In the genomic region with DNA sequence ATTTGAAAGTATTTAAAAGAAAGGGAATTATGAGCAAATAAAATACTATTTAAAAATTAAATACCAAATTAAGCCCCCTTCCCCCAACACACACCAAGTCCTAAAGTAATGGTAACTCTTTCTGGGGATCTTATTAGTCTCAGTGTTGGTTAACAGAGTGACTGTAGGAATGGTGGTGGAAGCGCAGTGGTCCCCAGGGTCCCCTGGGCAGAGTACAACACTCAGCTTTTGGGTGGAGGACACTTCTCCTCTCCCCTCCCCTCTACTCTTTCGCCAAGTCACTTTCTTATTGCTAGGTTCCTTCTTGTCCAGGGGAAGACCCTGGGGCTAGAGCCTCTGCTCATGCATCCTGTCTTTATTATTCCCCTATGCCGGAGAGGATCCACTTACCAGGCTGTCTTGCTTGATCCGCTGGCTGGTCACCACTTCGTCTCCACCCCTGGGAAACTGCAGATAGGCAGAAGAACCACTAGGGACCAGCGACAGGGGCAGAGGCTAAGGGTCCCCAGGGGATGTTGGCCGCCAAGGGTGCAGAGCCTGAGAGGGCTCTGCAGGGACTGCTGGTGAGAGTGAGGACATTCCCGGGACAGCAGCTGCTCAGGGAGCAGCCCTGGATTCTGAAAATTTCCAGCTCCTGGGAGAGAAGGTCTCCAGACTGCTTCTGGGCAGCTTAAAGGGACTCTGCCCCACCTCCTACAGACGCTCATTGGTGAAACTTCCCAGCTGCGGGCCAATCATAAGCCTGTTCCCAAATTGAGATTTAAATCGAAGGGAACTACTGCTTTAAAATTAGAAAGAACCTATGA, we compare ENCODE assay signal across 9 mouse cellular contexts.
DNase-seq lines count a peak whose midpoint lies in the region; ATAC-seq and TF ChIP-seq lines count a peak whose summit lies in the region.
"Had no signal": no experiment of that assay in that cellular context is flagged by ENCODE, and none has a peak within 500 bp of the region (broad histone marks: within the 10 kb centered on the region; RNA-seq: fewer than 3 reads in every experiment).

No protein-coding gene starts in this region.

- H3K27me3 ChIP-seq in hindbrain, embryonic 14.5 days (ENCODE audit: control insufficient read depth, insufficient read depth, low read length) = no peaks in the 10 kb centered on the region
- no peaks in the 10 kb centered on the region for H3K27me3 ChIP-seq in lung, postnatal 0 days (replicated peaks; ENCODE audit: insufficient read depth, low read length)

- peak overlapping the region; percentile 46 for H3K4me3 ChIP-seq in cortical plate, adult 2 months (ENCODE audit: insufficient read depth, low read length)
- peak overlapping the region; percentile 20 for H3K4me3 ChIP-seq in hindbrain, embryonic 14.5 days (replicated peaks; ENCODE audit: low read length)
- H3K4me3 ChIP-seq in lung, postnatal 0 days (ENCODE audit: low read depth, low read length) = peak overlapping the region; percentile 27

- peak; percentile 13 for DNase-seq in ES-CJ7 (ENCODE audit: low read depth, low spot score)
- peak; percentile 40 for DNase-seq in gastrocnemius, adult 18-20 months (ENCODE audit: low spot score)
- no peak for DNase-seq in hindbrain, embryonic 14.5 days (ENCODE audit: low spot score)
- peak; percentile 60 for DNase-seq in left cerebral cortex, adult 11 months (ENCODE audit: low spot score)
- DNase-seq in lung, postnatal 0 days (ENCODE audit: low spot score) = peak; percentile 73
- peak; percentile 87 for DNase-seq in right cerebral cortex, adult 18-20 months
- no peak for DNase-seq in thymus, postnatal 10 days (ENCODE audit: low spot score in 2 of 2)

- H3K4me1 ChIP-seq in cortical plate, adult 2 months (ENCODE audit: control insufficient read depth, insufficient read depth, low read length) = no peaks in the 10 kb centered on the region
- H3K4me1 ChIP-seq in hindbrain, embryonic 14.5 days (replicated peaks; ENCODE audit: control insufficient read depth, insufficient read depth, low read length) = peaks cover 18% of the 10 kb centered on the region
- peaks cover 2% of the 10 kb centered on the region for H3K4me1 ChIP-seq in lung, postnatal 0 days (ENCODE audit: insufficient read depth, low read depth, low read length)

- H3K9ac ChIP-seq in hindbrain, embryonic 14.5 days = 0 out of 2 replicates have a peak overlapping the region, but pooled peaks have one; percentile 20
- H3K9ac ChIP-seq in lung, postnatal 0 days (replicated peaks; ENCODE audit: low read depth) = peak overlapping the region; percentile 9; the same call in 1 of the 2 replicates

- no peak for TF ChIP-seq EP300 in lung, postnatal 0 days (IDR thresholded peaks at IDR 0.05)

- H3K4me2 ChIP-seq in hindbrain, embryonic 14.5 days (replicated peaks) = peak overlapping the region; percentile 48
- H3K4me2 ChIP-seq in lung, postnatal 0 days (replicated peaks; ENCODE audit: low read depth, low read length) = peak overlapping the region; percentile 46

- WGBS in hindbrain, embryonic 14.5 days = 12% methylated on average over 11 of the region's 11 CpGs
- 11% methylated on average over 11 of the region's 11 CpGs for WGBS in lung, postnatal 0 days

- no peak overlapping the region for H3K27ac ChIP-seq in cortical plate, adult 2 months (ENCODE audit: insufficient read depth, low read length)
- no peak overlapping the region for H3K27ac ChIP-seq in hindbrain, embryonic 14.5 days
- peak overlapping the region; percentile 22; the same call in 1 of the 2 replicates for H3K27ac ChIP-seq in lung, postnatal 0 days (ENCODE audit: low read length)
- H3K27ac ChIP-seq: macrophage had no signal

- TF ChIP-seq CTCF in cortical plate, adult 2 months (IDR thresholded peaks at IDR 0.05; ENCODE audit: extremely low read depth, insufficient read depth, low read length) = no peak
- TF ChIP-seq CTCF in lung, postnatal 0 days (IDR thresholded peaks at IDR 0.05) = peak; percentile 45

- peak; percentile 59; the same call in 1 of the 2 replicates for ATAC-seq in hindbrain, embryonic 14.5 days (ENCODE audit: low FRiP score)
- ATAC-seq in lung, postnatal 0 days = peak; percentile 95

- H3K36me3 ChIP-seq in hindbrain, embryonic 14.5 days (replicated peaks; ENCODE audit: control insufficient read depth, insufficient read depth) = no peaks in the 10 kb centered on the region
- no peaks in the 10 kb centered on the region for H3K36me3 ChIP-seq in lung, postnatal 0 days (ENCODE audit: insufficient read depth, low read length)

- no peaks in the 10 kb centered on the region for H3K9me3 ChIP-seq in hindbrain, embryonic 14.5 days (ENCODE audit: control insufficient read depth, low read length)
- H3K9me3 ChIP-seq in lung, postnatal 0 days (ENCODE audit: low read length) = no peaks in the 10 kb centered on the region

- TF ChIP-seq POLR2A in cortical plate, adult 2 months (IDR thresholded peaks at IDR 0.05; ENCODE audit: extremely low read depth, insufficient read depth, low read length) = peak; percentile 95

Comparison
In these comparisons a context has a peak if more than half of its experiments do, and no peak if none do; other contexts are left out.
1. DNase-seq: peak in ES-CJ7 (single experiment), gastrocnemius, adult 18-20 months (single experiment), left cerebral cortex, adult 11 months (single experiment), lung, postnatal 0 days (single experiment) and right cerebral cortex, adult 18-20 months (single experiment); none in hindbrain, embryonic 14.5 days (single experiment) and thymus, postnatal 10 days (0 of 2).
2. Peak in every context shown above with its lines, with median percentiles within 50 percentile points of each other: H3K4me3 ChIP-seq.